Mouse (Mus musculus): ENCODE data around the gene Kctd14.
"Not testable (repeated sequence)": the region's sequence is repeated elsewhere in the genome, so short reads cannot be mapped to it uniquely, and the experiment has no call there.

Gene Kctd14

GRCm38 (mm10) chr7:97451023-97451422 is at the start of gene Kctd14:
Gene Kctd14 (plus strand): TSS chr7:97451323.
- DNase-seq (ENCODE audit: inconsistent age in 2 of 2, low spot score in 1 of 2), result not testable (repeated sequence)

DNA sequence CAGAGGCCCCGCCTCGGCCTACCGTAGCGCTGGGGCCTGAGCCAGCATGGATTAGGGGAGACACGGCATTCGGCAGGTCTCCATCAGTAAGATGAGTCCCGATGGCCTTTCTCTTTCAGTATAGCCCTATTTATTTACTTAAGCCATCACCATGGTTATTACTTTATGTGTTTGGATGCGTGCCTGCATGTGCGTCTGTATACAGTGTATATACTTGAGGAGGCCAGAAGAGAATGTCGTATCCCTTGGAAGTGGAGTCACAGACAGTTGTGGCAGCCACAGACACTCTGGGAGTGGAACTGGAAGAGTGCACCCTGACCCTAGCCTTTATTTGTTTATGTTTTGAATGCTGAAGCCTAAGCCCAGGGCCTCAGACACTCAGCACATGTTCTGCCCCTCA is 44.0 kb upstream of the Kctd14 start:
- no peak for DNase-seq (ENCODE audit: inconsistent age in 2 of 2, low spot score in 1 of 2)

DNA sequence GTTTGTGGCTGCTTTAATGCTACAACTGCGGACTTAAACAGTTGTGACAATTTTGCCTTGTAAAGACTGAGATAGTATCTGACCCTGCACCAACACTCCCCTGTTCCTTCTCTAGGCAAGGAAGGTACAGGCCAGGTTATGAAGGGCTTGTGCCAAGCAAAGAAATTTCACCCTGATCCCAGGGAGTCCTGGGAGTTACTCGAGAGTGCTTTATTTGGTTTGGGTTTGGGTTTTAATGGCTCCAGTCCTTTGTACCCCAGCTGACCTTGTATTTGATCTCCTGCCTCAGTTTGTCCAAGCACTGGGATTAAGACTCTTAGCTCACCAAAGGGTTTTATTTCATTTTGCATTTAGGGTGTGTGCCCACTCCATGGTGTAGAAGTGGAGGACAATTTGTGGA is 40.0 kb upstream of the Kctd14 start:
- DNase-seq (ENCODE audit: inconsistent age in 2 of 2, low spot score in 1 of 2), result no peak

DNA sequence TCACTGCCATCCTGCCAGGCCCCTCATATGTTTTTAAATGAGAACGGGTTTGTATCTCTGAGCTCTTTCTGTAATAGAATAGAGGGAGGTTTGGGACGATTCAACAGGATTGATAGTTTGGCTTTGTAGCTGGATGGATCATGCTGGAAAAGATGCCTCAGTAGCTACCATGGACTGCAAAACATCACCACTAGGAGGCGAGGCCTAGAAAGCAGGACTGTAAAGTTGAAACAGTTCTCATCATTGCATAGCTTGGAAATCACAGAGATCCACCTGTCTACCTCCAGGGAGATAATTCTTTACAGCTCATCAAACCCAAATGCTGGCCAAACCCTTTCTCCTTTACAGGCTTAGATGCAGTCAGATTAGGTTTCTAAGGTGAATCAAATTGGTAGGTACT is 39.5 kb upstream of the Kctd14 start:
- no peak for DNase-seq (ENCODE audit: inconsistent age in 2 of 2, low spot score in 1 of 2)

DNA sequence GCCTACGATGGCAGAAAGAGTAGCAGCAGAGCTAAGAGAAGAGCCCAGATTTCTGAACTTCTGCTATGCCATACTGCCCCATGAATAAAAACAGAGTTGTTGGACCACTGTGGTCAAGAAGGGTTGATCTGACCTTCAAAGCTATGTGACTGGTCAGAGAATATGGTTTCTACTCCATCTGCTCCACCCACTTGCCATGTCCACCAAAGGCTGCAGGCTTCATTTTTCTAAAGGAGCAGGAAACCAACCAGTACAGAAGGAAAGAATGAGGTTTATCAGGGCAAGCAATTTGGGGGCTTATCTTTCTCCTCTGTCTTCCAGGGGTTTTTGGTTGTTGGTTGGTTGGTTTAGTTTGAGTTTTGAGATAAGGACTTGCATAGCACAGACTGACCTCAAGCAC is 37.1 kb upstream of the Kctd14 start:
- DNase-seq (ENCODE audit: inconsistent age in 2 of 2, low spot score in 1 of 2), result no peak

DNA sequence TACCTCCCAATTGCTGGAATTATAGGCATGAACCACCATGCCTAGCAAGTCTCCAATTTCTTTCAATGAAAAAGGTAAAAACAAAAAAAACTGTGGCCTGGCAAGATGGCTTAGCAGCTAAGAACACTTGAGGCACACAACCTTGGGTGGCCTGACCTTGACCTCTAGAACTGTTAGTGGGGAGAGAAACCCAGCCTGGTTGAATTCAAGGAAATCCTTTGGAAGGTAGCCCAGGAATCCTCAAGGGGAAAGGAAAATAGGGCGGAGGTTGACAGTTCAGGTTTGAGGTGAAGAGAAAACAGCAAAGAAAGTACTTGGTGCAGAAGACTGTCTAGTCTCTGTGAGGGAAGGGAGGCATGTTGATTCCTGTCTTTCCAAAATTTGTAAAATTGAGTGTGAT is 36.7 kb upstream of the Kctd14 start:
- peak; percentile 60 to 86 for DNase-seq (ENCODE audit: inconsistent age in 2 of 2, low spot score in 1 of 2)

DNA sequence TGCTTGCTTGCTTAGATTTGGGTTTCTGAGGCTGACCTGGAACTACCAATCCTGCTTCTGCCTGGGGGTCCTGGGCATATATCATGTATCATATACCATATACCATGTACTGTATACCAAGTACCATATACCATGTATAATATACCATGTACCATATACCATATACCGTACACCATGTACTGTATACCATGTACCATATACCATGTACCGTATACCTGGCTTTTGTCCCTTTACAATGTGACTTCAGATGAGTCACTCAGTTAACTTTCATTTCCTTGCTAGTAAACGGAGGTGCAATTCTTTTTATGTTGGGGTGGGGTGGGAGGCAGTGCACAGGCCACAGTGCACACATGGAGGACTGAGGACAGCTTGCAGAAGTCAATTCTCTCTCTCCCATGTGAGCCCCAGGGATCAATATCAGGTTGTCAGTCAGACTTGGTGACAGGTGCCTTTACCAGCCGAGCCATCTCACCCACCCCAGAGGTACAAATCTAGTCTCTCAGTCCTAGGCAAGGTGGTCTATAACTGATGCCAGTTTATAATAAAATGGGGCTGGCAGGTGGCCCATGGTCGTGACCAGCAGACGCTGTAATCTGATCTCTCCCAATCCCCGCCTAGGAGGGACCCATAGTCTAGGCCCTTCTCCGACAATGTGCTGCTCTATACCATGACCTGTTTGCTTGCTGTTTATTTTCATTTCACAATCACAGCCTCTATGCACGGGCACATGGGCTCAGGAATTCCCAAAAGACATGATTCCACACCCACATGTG is 36.0 kb upstream of the Kctd14 start:
- peak; percentile 21 to 57 for DNase-seq (ENCODE audit: inconsistent age in 2 of 2, low spot score in 1 of 2)

DNA sequence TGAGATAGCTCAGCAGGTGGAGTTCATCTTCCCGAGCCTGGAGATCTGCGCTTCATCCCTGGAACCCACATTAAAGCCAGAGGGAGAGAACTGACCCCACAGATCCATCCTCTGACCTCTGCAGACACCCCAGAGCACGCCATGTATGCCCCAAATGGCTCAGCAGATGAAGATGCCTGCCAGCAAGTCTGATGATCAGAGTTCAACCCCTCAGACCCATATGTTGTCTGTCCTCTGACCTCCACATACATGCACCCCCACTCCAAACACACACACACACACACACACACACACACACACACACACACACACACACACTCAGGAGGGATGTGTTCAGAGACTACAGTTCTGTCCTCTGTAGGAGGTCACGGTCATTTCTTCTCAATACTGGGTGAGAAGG is 34.6 kb upstream of the Kctd14 start:
- no peak for DNase-seq (ENCODE audit: inconsistent age in 2 of 2, low spot score in 1 of 2)

DNA sequence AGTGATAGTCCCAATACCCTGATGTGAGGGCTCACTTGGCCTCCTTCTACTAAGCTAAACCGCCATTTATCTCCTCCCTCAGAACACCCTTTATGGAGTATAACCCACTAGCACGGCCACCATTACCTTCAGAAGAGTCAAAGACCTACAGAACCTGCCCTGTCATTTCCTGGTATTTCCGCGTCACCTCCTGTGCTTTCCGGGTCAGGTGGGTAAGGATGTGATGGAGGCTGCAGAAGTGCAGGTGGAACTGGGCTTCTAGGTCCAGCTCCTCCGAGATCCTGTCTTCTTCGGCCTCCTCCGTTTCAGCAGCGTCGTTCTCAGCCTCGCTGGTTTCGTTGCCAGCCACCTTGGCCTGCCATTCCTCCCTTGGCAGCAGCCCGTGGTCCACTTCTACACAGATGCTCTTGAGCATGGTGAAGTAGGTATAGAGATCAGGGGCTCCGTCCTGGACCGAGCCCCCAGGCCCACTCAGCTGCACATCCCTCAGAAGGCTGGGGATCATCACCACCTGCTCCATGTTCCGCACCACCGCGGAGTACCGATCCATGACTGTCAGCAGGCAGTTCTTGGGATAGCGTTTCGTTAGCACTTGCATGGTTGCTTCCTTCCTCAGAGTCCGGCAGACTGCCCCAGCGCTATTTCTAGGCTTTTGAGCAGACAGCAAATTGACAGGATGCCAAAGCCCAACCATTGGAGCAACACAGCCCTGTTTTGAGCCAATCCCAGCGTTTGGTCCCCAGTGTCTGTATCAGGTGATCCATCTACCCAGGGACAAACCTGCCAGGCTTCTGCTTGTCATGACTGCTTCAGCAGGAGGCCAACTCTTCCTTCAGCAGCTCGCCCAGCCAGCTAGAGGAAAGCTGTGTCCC is 34.0 kb upstream of the Kctd14 start, which contains the start of gene Thrsp:
Gene Thrsp, minus strand, starts transcription at position 825 of the 872 bp plus-strand sequence.
- peak; percentile 81 to 95 for DNase-seq (ENCODE audit: inconsistent age in 2 of 2, low spot score in 1 of 2)

GRCm38 (mm10) chr7:97418717-97419116 is 32.4 kb upstream of the Kctd14 start:
- peak; percentile 77 to 90 for DNase-seq (ENCODE audit: inconsistent age in 2 of 2, low spot score in 1 of 2)

DNA sequence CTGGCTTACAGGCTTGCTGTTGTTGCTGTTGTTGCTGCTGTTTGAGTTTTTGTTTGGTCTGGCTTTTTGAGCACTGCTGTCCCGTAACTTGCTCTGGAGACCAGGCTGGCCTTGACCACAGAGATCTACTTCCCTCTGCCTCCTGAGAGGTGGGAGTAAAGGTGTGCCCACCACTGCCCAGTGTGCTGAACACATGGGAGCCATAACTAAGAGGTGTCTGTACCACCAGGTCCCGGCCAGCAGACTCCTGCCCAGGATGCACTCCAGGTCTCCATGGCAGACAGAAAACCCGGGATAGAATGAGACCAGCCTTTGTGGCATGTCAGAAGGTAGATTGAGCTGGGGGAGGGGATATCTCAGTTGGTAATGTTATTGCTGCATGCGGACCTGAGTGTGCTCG is 32.0 kb upstream of the Kctd14 start:
- DNase-seq (ENCODE audit: inconsistent age in 2 of 2, low spot score in 1 of 2), result no peak

DNA sequence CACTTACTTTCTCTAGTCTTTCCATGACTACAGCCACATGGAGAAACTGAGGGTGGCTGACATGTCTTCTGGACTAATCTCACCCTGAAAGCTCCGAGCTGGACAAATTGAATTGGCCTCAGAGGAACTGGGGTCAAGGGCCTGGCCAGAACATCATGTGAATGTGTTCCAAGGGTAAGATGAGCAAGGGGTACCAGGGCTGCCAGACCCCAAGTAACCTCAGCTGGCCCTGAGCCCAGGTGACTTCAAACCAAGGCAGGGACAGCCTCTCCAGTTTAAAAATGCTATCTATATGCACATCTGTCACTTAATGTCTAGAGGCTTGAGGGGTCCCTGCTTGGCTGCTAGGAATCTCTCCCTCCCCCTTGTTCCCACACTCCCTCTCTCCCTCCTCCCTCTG is 30.7 kb upstream of the Kctd14 start:
- peak; percentile 79 to 82 for DNase-seq (ENCODE audit: inconsistent age in 2 of 2, low spot score in 1 of 2)

DNA sequence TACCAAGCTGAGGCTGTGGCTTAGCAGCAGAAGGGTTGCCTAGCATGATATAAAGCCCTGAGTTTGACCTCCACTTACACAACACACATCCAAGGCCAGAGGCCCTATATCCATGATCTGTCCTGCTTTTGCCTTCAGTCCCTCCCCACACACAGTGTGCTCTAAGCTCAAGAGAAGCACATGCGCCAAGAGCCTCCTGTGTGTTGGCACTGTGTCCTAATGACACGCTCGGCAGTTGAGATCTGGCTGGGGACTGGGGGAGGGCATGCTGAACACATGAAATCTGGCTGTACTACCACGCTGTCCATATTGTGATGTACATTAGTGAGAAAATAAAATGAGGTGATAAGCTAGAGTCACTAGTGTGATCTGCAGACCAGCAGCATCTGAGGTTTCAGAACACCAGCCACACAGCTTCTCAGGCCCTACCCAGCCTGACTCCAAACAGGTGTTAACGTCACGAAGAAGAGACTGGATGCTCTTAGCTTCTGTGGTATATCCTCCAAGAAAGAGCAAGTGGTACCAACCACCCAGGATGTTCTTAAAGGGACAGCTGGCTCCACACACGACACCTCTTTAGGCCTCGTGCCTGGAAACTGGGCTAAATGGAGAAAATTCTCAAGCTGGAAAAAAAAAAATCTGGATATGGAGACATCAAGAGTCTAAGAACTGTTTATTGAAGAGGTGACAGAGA is 30.0 kb upstream of the Kctd14 start:
- peak; percentile 81 to 91 for DNase-seq (ENCODE audit: inconsistent age in 2 of 2, low spot score in 1 of 2)

DNA sequence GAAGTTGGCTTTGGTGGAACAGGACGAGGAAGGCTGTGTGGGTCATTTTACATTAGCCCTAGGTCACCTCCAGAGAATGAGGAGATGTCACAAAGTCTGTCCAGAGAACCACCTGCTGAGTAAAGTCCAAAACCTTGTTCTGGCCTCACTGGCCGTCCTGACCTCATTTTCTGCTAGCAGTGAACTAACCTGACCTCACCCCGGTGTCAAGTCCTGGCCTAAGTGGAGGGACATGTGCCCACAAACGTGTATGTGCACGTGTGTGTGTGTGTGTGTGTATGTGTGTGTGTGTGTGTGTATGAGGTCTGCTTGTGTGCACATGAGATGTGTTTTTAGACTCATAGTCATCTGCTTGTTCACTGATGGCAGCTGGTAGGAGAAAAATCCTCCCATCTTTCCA is 27.4 kb upstream of the Kctd14 start:
- DNase-seq (ENCODE audit: inconsistent age in 2 of 2, low spot score in 1 of 2), result peak; percentile 7 to 59

- DNase-seq (ENCODE audit: inconsistent age in 2 of 2, low spot score in 1 of 2), result peak; percentile 88 to 97
Measured at GRCm38 (mm10) chr7:97424621-97425245, 26.4 kb upstream of the Kctd14 start.

- DNase-seq (ENCODE audit: inconsistent age in 2 of 2, low spot score in 1 of 2), result peak; percentile 49 to 70
Measured at GRCm38 (mm10) chr7:97426566-97426965, 24.6 kb upstream of the Kctd14 start.

- no peak for DNase-seq (ENCODE audit: inconsistent age in 2 of 2, low spot score in 1 of 2)
Measured at GRCm38 (mm10) chr7:97427296-97427695, 23.8 kb upstream of the Kctd14 start.

GRCm38 (mm10) chr7:97427778-97428420 is 23.2 kb upstream of the Kctd14 start:
- DNase-seq (ENCODE audit: inconsistent age in 2 of 2, low spot score in 1 of 2), result peak; percentile 85 to 89

DNA sequence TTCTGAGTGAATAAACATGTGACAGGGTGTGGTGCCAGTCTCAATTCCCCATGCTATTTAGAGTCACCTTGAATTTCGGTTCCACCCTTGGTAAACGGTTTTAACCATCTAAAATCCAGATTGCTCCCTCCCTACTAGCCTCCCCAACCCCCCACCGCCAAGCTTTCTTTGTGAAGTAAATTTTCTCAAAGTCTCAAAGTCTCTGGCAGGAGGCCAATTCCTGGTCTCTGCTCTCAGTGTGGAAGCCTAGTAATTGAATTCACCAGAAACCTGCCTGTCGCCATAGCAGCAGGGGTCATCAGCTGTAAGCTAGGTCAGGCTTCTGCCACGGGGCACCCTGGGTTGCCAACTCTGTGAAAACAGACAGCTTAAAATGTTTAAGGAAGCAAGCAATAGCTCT is 21.4 kb upstream of the Kctd14 start:
- DNase-seq (ENCODE audit: inconsistent age in 2 of 2, low spot score in 1 of 2), result peak; percentile 36 to 70

DNA sequence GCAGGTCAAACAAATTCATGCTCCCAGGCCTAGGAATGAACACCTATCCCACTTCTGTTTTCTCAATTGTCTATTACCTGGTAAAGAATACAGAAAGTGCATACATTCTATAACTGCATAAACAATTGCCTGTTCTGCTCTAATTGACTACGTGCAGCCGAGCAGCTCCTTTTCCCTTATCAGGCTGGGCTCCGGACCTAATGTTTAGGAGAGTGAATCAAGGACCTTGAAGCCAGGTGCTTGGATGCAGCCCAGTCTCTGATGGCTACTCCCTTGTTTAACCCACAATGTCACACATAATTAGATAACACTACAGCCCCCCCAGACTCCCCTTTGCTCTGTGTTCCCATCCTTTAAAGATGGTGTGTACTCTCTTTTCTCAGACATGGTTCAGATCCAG is 17.6 kb upstream of the Kctd14 start:
- not testable (repeated sequence) for DNase-seq (ENCODE audit: inconsistent age in 2 of 2, low spot score in 1 of 2)
